Mouse (Mus musculus) midbrain, postnatal 0 days (tissue): ENCODE measurements around the gene Fbxl14. TPM values are rescaled to one million over a fixed set of nuclear protein-coding genes. Genes with fewer than 3 reads are reported as not detected.
A peak's percentile ranks its signal among the peaks of the same experiment; 100 is the strongest.

Experiments
- ATAC-seq: fragments of 200-750 bp; cut with Nextera tagmentation; 2 replicates; pipeline ENCODE4 v1.8.0; 2017; ENCODE audit warnings: moderate number of reproducible peaks, mild to moderate bottlenecking, moderate TSS enrichment, moderate library complexity; ENCODE audit not compliant: low FRiP score
- DNase-seq: peaks from one replicate; pipeline ENCODE4 v3.0.0-alpha.2; 2015; ENCODE audit warnings: low spot score
- H3K27ac ChIP-seq: fragments of 300-500 bp; sonication (generic); 2 replicates; pipeline ENCODE4 v1.5.1; 2014; ENCODE audit warnings: low read depth, mild to moderate bottlenecking, low read length, mixed read lengths
- H3K27me3 ChIP-seq: fragments of 300-500 bp; sonication (generic); 2 replicates; pipeline ENCODE4 v1.6.1; 2014; ENCODE audit warnings: low read length, control low read depth, mixed read lengths; ENCODE audit not compliant: insufficient read depth
- H3K36me3 ChIP-seq: fragments of 300-500 bp; sonication (generic); 2 replicates; pipeline ENCODE4 v1.6.1; 2014; ENCODE audit warnings: low read length, control low read depth, mixed read lengths; ENCODE audit not compliant: insufficient read depth
- H3K4me1 ChIP-seq: fragments of 300-500 bp; sonication (generic); 2 replicates; pipeline ENCODE4 v1.6.1; 2014; ENCODE audit warnings: mild to moderate bottlenecking, control low read depth, antibody characterized with exemption, low read length, mixed read lengths; ENCODE audit not compliant: insufficient read depth
- H3K4me2 ChIP-seq: fragments of 300-500 bp; sonication (generic); 2 replicates; pipeline ENCODE4 v1.6.1; 2014; ENCODE audit warnings: low read depth, mild to moderate bottlenecking, low read length, mixed read lengths; ENCODE audit not compliant: poor library complexity, severe bottlenecking
- H3K4me3 ChIP-seq: fragments of 300-500 bp; sonication (generic); 2 replicates; pipeline ENCODE4 v1.5.1; 2014; ENCODE audit warnings: low read depth, mild to moderate bottlenecking, low read length, moderate library complexity
- H3K9ac ChIP-seq: fragments of 300-500 bp; sonication (generic); replicated peaks from 2 replicates; pipeline ENCODE4 v1.6.1; 2014; ENCODE audit warnings: mild to moderate bottlenecking, low read length, moderate library complexity, mixed read lengths; ENCODE audit not compliant: poor library complexity, severe bottlenecking
- H3K9me3 ChIP-seq: fragments of 300-500 bp; sonication (generic); 2 replicates; pipeline ENCODE4 v1.6.1; 2016; ENCODE audit warnings: low read length, control low read depth
- CTCF ChIP-seq: IDR thresholded peaks from 2 replicates; pipeline ENCODE4 v1.5.1; 2016; ENCODE audit warnings: antibody characterized with exemption, mild to moderate bottlenecking
- WGBS: fragments of 180-500 bp; shearing (Covaris S2); extraction: QIAGEN DNeasy Blood & Tissue Kit; methylation state at CpG from one replicate; pipeline ENCODE4 v1.1.7; 2014; 5-methylcytosine and 5-hydroxymethylcytosine counted together
- polyA plus RNA-seq: library from polyadenylated mRNA; unstranded; fragments of >200 nt; fragmentation: Nextera tagmentation; extraction: Ambion mirVana; gene quantifications from 2 replicates; pipeline ENCODE4 v1.2.1, GENCODE M21; 2015
- total RNA-seq: library from RNA; depleted of rRNA; stranded (reverse); fragments of >200 nt; gene quantifications from 2 replicates; pipeline ENCODE4 v1.2.3, GENCODE M21; 2014; rRNA removed

Gene Fbxl14
- 45.9 and 48.2 TPM in 2 replicates for total RNA-seq
- 1.7 TPM in 2 replicates for polyA plus RNA-seq

- no peaks in the 10 kb centered on the region for H3K27me3 ChIP-seq
- 1% methylated on average over 40 of the region's 101 CpGs for WGBS
- peak within 1 kb of the TSS; percentile 96 for H3K9ac ChIP-seq
- peak within 1 kb of the TSS; percentile 95 for H3K4me2 ChIP-seq
- peak within 1 kb of the TSS; percentile 88 for H3K4me3 ChIP-seq
- ATAC-seq: peak; percentile 90
- no peaks in the 10 kb centered on the region for H3K9me3 ChIP-seq
- peak; percentile 79 for DNase-seq
- H3K27ac ChIP-seq: peak within 1 kb of the TSS; percentile 99
- H3K4me1 ChIP-seq: peaks cover 10% of the 10 kb centered on the region
- no peak for TF ChIP-seq CTCF
- peaks cover 2% of the 10 kb centered on the region; the same call in 1 of the 2 replicates for H3K36me3 ChIP-seq
Observed at GRCm38 (mm10) chr6:119479343-119479875, at the start of gene Fbxl14. Gene Fbxl14 (plus strand): TSS chr6:119479668.

GRCm38 (mm10) chr6:119430508-119430907, 49.0 kb upstream of the Fbxl14 start:
- whole genome bisulfite sequencing: 50% methylated on average over 2 of the region's 2 CpGs

GRCm38 (mm10) chr6:119431751-119432324, 47.6 kb upstream of the Fbxl14 start:
- Histone ChIP-seq H3K36me3 (no peaks in the 10 kb centered on the region), H3K4me1 (no peaks in the 10 kb centered on the region), H3K9me3 (no peaks in the 10 kb centered on the region), H3K27me3 (no peaks in the 10 kb centered on the region), H3K27ac (no peak overlapping the region), H3K9ac (no peak overlapping the region), H3K4me2 (no peak overlapping the region), H3K4me3 (no peak overlapping the region)
- no peak for TF ChIP-seq CTCF
- ATAC-seq (no peak), DNase-seq (no peak)
- WGBS: 87% methylated on average over 6 of the region's 6 CpGs

More at GRCm38 (mm10) chr6:119430508-119430907, 49.0 kb upstream of the Fbxl14 start:
- DNase-seq: peak; percentile 76
- H3K9me3 ChIP-seq: no peaks in the 10 kb centered on the region
- TF ChIP-seq CTCF: peak; percentile 85
- no peak for ATAC-seq
- H3K36me3 ChIP-seq: no peaks in the 10 kb centered on the region
- H3K4me3 ChIP-seq: no peak overlapping the region
- no peak overlapping the region for H3K9ac ChIP-seq
- H3K4me1 ChIP-seq: no peaks in the 10 kb centered on the region
- no peak overlapping the region for H3K4me2 ChIP-seq
- no peaks in the 10 kb centered on the region for H3K27me3 ChIP-seq
- no peak overlapping the region for H3K27ac ChIP-seq

GRCm38 (mm10) chr6:119434394-119434793, 45.1 kb upstream of the Fbxl14 start:
- Histone ChIP-seq H3K4me1 (no peaks in the 10 kb centered on the region), H3K9me3 (no peaks in the 10 kb centered on the region), H3K27ac (no peak overlapping the region), H3K36me3 (no peaks in the 10 kb centered on the region), H3K4me2 (no peak overlapping the region), H3K4me3 (no peak overlapping the region), H3K27me3 (no peaks in the 10 kb centered on the region), H3K9ac (no peak overlapping the region)
- no peak for DNase-seq
- ATAC-seq: no peak
- TF ChIP-seq CTCF: no peak
- 84% methylated on average over 4 of the region's 4 CpGs for WGBS

- Histone ChIP-seq H3K4me3 (no peak overlapping the region), H3K9ac (no peak overlapping the region), H3K27ac (no peak overlapping the region), H3K4me2 (no peak overlapping the region), H3K4me1 (no peaks in the 10 kb centered on the region), H3K27me3 (no peaks in the 10 kb centered on the region), H3K9me3 (no peaks in the 10 kb centered on the region), H3K36me3 (no peaks in the 10 kb centered on the region)
- DNase-seq (peak; percentile 27), ATAC-seq (no peak)
- peak; percentile 27; the same call in 1 of the 2 replicates for TF ChIP-seq CTCF
- WGBS: 55% methylated on average over 8 of the region's 8 CpGs
Observed at GRCm38 (mm10) chr6:119437894-119438761, 41.3 kb upstream of the Fbxl14 start.
